Mouse (Mus musculus): ENCODE measurements at regions not wholly inside any gene's neighbourhood (a gene's known extent, or its start where the extent isn't known, plus 50 kb on each side); places are given as distances from the start of the nearest gene placed in this dataset.
"Not testable (repeated sequence)": the region's sequence is repeated elsewhere in the genome, so short reads cannot be mapped to it uniquely, and the experiment has no call there.

DNA sequence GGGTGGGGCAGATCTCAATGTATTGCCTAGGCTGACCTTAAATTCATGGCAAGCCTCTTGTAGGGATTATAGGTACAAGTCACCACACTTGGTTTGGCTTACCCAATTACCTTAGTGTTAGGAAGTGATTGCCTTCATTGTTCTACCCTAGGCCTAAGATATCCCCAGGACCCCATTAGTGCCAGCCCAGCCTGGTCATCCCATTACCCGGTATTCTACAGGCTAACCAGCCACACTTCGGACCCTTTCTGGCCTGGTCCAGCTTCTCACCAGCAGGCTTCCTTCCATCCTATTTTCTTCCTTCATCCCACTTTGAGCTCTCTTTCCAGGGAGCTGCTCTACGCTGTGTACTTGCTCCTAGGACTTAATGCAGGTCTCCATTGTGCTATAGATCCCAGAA is 59.5 kb downstream of the Tex35 start:
- no peak for DNase-seq (ENCODE audit: low spot score in 2 of 2)
- intact Hi-C loops (cut with DNase I): no loop called here

GRCm38 (mm10) chr1:157048201-157048923 is 60.1 kb downstream of the Tex35 start:
- intact Hi-C loops (cut with DNase I): no loop called here
- DNase-seq (ENCODE audit: low spot score in 2 of 2): no peak

DNA sequence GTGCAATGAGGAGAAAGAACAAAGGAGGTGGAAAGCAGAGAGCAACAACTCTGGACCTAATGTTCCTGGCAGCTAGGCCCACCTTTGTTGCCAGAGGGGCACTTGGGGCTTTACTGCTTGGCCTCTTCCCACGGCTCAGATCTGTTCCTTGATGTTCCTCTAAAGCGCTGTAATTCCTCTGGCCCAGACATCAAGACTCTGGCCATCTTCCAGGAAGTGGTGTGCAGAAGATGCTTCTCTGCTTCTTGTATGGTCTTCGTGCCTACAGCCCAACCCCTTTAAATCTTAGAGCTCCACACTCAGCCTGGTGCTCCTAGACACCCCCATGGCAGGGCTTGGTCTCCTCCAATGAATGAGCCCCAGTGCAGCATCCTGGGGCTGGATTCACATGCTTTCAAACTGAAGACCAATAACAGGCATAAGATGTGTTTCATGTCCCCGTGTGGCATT is 60.7 kb downstream of the Tex35 start:
- peak; percentile 52 to 76 for DNase-seq (ENCODE audit: low spot score in 2 of 2)
- intact Hi-C loops (cut with DNase I): no loop called here

DNA sequence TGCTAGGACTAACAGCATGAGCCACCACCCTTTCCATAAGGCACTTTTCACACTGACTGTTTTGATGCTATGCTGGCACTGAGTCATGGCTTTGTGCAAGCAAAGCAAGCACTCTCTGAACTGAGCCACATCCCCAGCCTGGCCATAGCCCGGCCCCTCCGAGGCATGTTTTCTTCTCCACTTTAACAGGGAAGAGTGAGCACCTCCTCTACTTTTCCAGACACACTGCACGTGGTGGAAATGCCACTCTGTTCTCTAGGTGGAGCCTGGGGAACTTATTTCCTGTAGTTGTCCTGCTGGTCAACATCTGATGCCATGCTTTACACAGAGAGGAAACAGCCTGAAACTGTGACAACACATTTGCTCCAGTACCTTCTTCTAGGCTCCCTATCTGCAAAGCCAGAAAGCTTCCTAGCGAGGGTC is 61.7 kb downstream of the Tex35 start:
- DNase-seq (ENCODE audit: low spot score in 2 of 2): no peak
- intact Hi-C loops (cut with DNase I): no loop called here

DNA sequence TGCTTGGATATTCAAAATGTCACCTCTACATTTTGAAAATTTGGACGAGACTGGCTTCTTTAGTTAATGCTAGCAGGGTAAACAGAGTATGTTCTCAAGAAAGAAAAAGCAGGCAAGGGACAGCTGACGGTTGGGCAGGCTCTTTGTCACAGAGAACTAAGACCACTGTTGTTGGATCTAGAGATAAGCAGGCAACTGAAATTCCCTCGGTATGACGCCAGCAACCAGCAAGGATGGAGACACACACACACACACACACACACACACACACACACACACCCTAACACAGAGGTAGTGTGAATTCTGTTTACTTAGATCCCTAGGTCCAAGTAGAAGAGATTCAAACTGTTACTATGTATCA is 68.7 kb downstream of the Tex35 start:
- intact Hi-C loops (cut with DNase I): no loop called here
- DNase-seq (ENCODE audit: low spot score in 2 of 2): no peak

GRCm38 (mm10) chr1:157039016-157039835 is 69.3 kb downstream of the Tex35 start:
- peak; percentile 77 to 82 for DNase-seq (ENCODE audit: low spot score in 2 of 2)
- intact Hi-C loops (cut with DNase I): no loop called here

GRCm38 (mm10) chr1:157038111-157039008 is 70.1 kb downstream of the Tex35 start:
- intact Hi-C loops (cut with DNase I): no loop called here
- DNase-seq (ENCODE audit: low spot score in 2 of 2): no peak

DNA sequence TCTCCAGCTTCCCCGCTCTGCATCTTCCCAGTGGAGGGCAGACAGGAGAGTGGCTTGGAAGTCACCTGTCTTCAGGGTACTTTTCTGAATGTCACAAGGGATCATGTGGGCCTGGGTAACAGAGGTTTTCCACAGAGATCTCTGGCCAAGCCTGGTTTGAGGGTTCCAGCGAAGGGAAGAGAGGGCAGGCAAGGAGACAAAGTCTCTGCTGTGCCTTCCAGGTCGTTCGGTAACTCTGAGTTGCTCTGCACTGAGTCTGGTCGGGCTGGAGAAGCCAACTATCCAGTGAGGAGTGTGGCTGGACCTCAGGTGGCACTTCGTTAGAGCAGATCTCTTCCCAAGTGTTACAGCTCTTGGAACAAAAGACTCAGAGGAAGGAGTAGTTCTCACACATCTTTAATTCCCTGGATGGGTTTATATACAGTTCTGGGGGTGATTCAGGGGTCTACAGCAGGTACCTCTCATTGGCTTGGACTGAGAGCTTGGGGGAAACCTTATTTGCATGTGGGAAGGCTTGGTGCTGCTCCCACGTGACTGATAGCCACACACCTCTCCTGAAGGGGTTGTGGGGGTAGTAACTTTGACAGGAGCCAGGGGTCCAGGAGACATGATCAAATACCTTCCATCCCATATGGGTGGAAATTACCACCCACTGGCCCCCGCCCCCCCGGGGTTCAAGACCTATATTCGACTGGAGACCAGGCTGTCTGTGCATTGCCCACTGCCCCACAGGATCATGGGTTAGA is 71.1 kb downstream of the Tex35 start:
- intact Hi-C loops (cut with DNase I): no loop called here
- no peak for DNase-seq (ENCODE audit: low spot score in 2 of 2)

DNA sequence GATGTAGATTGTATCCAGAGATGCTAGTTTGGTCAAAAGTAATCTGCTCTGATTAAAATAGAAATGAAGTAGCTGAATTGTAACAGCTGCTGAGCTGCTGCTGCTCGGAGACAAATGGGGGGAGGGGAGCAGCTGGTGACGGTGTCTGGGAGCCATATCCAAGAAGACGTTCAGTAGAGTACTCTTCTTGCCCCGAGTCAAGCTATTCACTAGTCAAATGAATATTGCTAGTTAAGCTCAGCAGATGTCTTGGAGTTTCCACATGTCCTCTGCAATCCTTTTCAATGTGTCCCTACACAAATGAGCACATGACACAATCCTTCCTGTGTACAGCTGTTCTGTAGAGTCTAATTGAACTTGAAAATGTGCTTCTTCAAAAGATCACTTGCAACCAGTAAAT is 71.7 kb downstream of the Tex35 start:
- intact Hi-C loops (cut with DNase I): no loop called here

GRCm38 (mm10) chr1:157035221-157035620 is 73.3 kb downstream of the Tex35 start:
- not testable (repeated sequence) for DNase-seq (ENCODE audit: low spot score in 2 of 2)

More for the DNA sequence above, 71.7 kb downstream of the Tex35 start:
- DNase-seq (ENCODE audit: low spot score in 2 of 2): peak in 1 of 2 experiments; percentile 30

DNA sequence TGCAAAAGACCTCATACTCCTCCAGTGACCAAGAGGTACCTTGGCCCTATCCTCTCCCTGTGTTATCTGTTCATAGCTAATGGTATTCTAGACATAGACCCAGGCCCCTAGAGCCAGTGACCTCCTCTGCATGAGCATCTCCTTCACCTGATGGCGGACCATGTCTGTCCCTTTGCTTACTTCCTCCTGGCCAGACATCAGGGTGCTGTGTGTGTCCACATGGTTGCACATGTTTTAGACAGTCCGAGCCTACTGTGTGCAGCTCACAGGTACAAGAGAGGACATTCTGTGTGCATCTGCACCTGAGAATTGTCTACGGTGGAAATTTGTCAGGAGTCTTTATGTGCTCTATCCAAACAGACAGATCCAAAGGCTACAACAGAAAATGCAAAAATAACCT is 79.8 kb downstream of the Tex35 start:
- no peak for DNase-seq (ENCODE audit: low spot score in 2 of 2)
- intact Hi-C loops (cut with DNase I): no loop called here

More at GRCm38 (mm10) chr1:157035221-157035620, 73.3 kb downstream of the Tex35 start:
- intact Hi-C loops (cut with DNase I): not testable (repeated sequence)

- intact Hi-C loops (cut with DNase I): no loop called here
Observed at GRCm38 (mm10) chr1:157027681-157028080, 80.8 kb downstream of the Tex35 start.

DNA sequence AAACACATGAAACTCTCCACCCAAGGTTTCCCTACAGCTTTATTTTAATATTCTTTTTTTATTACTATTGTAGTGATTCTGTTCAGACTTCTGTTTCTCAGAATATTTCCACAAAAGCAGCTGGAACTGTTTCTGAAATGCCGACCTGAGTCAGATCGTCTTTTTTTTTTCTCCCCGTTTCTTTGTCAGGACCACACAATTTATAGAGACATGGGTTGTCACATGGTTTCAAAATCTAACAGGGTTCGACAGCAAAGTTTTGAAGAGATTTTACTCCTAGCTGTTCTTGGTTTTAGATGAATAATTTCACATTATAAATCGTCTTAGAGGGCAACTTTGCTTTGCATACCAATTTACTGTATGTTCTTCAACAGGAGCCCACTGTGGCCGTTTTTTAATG is 84.0 kb upstream of the Ralgps2 start:
- no peak for DNase-seq (ENCODE audit: low spot score in 2 of 2)
- intact Hi-C loops (cut with DNase I): no loop called here

More at GRCm38 (mm10) chr1:157027681-157028080, 80.8 kb downstream of the Tex35 start:
- DNase-seq (ENCODE audit: low spot score in 2 of 2): no peak

GRCm38 (mm10) chr1:157022456-157023435 is 83.3 kb upstream of the Ralgps2 start:
- intact Hi-C loops (cut with DNase I): no loop called here
- no peak for DNase-seq (ENCODE audit: low spot score in 2 of 2)

DNA sequence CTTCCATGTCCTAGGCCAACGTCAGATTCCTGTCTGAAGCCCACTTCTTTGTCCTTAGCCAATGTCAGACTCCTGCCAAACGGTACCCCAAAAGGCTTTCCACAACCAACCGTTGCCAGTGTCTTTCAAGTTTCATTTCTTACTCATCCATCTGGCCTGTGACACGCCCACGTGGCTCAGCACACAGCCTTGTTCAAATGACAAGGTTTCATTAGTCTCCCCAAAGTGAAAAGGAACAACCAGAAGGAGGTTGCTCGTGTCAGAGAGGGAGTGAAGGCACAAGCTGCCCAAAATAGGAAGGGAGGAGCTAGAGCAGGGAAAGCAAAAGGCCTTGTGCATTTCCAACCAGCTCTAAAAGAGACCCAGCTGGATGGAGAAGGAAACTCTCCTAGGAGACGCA is 80.5 kb upstream of the Ralgps2 start:
- DNase-seq (ENCODE audit: low spot score in 2 of 2): peak; percentile 35 to 55
- intact Hi-C loops (cut with DNase I): no loop called here

DNA sequence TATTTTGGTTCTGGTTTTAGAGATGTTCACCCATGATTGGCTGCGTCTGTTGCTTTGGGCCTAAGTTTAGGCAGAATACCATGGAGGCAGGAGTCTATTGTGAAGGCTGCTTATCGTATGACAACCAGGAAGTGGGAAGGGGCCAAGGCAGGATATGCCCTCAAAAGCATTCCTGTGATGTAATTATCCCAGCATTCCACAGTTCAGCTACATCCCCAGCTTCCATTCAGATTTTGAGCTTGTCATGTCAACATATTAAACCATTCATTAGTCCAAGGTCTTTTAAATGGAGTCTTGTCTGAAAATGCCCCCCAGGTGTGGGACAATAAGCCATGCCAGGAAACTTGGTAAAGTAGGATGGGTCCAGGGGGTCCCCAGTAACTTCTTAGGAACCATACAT is 79.3 kb upstream of the Ralgps2 start:
- intact Hi-C loops (cut with DNase I): no loop called here
- no peak for DNase-seq (ENCODE audit: low spot score in 2 of 2)

DNA sequence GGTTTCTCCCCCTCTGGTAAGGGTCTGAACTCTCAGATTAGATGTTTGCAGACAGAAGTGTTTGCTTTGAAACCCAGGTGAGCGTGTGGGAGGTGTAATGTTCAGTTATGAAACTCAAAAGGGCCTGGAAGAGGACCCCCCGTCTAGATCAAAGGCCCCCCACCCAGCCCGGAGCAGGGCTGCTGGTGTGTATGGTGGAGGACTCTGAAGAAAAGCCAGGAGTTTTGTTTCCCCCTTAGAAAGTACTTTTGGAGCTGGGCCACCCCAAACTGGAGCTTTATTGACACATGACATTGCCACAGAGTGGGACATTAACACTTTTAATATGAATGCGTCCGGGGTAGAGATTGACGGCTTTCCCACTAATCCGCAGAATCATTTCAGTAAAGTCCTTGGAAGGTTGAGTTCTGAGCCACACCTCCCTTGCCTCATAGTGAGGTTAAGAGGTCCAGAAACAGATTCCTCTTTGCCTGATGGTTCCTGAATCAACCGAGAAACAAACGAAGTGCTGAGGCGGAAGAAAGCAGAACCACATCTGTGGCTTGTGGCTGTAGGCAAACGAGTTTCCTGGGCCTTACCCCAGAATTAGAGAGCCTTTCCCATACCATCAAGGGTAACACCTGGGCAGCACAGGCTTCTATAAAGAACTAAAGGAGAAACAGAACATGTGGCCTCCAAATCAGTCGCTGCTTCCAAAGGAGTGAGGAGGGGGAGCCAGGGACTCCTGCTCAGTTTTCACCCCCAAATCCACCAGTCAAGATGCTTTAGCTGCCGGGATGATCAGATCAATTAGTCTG is 78.0 kb upstream of the Ralgps2 start:
- no peak for DNase-seq (ENCODE audit: low spot score in 2 of 2)
- intact Hi-C loops (cut with DNase I): no loop called here

Measured in left cerebral cortex, postnatal 14 days (tissue).